Mouse (Mus musculus): ENCODE measurements around the gene Ube2s.
"Not testable (repeated sequence)": the region's sequence is repeated elsewhere in the genome, so short reads cannot be mapped to it uniquely, and the experiment has no call there.

- TF ChIP-seq EP300 (IDR thresholded peaks at IDR 0.05; ENCODE audit: insufficient read depth, low read depth, low read length): peak; percentile 99
- not testable (repeated sequence) for TF ChIP-seq POLR2A (IDR thresholded peaks at IDR 0.05; ENCODE audit: insufficient read depth, low read length); CTCF (IDR thresholded peaks at IDR 0.05; ENCODE audit: low read depth, low read length)
Observed at GRCm38 (mm10) chr7:4820925-4821324, 8.5 kb upstream of the Ube2s start.
